Mouse (Mus musculus) spleen, adult 2 months (tissue): ENCODE data around the gene Snapc4.

Source experiments
- CTCF ChIP-seq: fragments of 200-500 bp; IDR thresholded peaks from 2 replicates; pipeline ENCODE4 v1.5.1; 2011; ENCODE audit warnings: mild to moderate bottlenecking, inconsistent platforms; ENCODE audit not compliant: insufficient read depth, insufficient read length, insufficient replicate concordance; ENCODE audit errors: extremely low read depth
- POLR2A ChIP-seq: fragments of 200-500 bp; IDR thresholded peaks from 2 replicates; pipeline ENCODE4 v1.6.1; 2011; ENCODE audit warnings: low read depth, low read length, inconsistent platforms

- TF ChIP-seq CTCF (no peak), POLR2A (no peak)
Measured at GRCm38 (mm10) chr2:26398978-26399377, 18.5 kb upstream of the Snapc4 start.
